Mouse (Mus musculus) heart, adult 2 months (tissue): ENCODE results near the gene Dock6.

Experiments used
- CTCF ChIP-seq: fragments of 200-600 bp; IDR thresholded peaks from 2 replicates; pipeline ENCODE4 v1.8.1; 2022; ENCODE audit warnings: antibody characterized with exemption, mild to moderate bottlenecking, moderate library complexity
- EP300 ChIP-seq: fragments of 200-500 bp; IDR thresholded peaks from 2 replicates; pipeline ENCODE4 v1.6.1; 2011; ENCODE audit warnings: low read depth, low read length, control low read depth; ENCODE audit not compliant: insufficient read depth
- POLR2A ChIP-seq: fragments of 200-500 bp; IDR thresholded peaks from 2 replicates; pipeline ENCODE4 v1.6.1; 2011; ENCODE audit warnings: mild to moderate bottlenecking, low read depth, low read length, control low read depth; ENCODE audit not compliant: insufficient read depth

DNA sequence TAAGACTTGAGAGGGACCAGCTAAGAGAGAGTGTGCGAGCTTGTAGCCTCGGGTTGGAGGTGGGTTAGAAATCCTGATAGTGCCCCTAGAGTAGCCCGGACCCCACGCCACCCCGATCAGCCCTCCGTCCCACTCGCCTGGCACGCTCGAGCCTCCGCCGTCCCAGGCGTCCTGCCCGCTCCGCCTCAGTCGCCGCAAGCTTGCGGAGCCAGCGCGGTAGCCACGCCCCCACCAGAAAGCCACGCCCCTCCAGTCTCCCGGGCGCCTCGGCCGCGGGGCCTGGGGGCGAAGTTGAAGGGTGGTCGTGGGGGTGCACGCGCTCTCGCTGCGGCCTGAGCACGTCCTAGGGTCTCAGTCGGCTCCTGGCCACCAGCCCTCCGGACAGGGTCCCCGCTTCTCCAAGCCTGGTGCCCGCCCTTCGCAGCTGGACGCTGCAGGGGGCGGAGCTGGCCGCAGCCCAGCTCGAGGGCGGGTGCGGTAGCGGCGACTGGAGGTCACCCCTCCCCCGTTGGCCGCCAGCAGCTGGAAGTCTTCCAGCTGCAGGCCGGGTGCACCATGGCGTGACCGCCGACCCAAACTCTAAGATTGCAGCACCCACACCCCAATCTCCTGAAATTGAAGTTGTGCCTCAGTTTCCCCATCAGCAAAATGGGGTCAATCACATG, 54.0 kb downstream of the Dock6 start, which contains the start of gene Kank2:
- TF ChIP-seq CTCF (no peak), POLR2A (peak; percentile 91), EP300 (peak; percentile 57; the same call in 1 of the 2 replicates)
